Mouse (Mus musculus) ES-Bruce4 (cell line): ENCODE data around the gene B3gat3.

Experiments
- CTCF ChIP-seq: IDR thresholded peaks from one replicate; pipeline ENCODE4 v1.8.1; 2011; ENCODE audit warnings: low read depth, low read length
- EP300 ChIP-seq: IDR thresholded peaks from 2 replicates; pipeline ENCODE4 v1.6.1; 2011; ENCODE audit warnings: low read depth, low read length; ENCODE audit not compliant: insufficient read depth
- POLR2A ChIP-seq: IDR thresholded peaks from one replicate; pipeline ENCODE4 v1.8.1; 2011; ENCODE audit warnings: low read length; ENCODE audit not compliant: insufficient read depth

DNA sequence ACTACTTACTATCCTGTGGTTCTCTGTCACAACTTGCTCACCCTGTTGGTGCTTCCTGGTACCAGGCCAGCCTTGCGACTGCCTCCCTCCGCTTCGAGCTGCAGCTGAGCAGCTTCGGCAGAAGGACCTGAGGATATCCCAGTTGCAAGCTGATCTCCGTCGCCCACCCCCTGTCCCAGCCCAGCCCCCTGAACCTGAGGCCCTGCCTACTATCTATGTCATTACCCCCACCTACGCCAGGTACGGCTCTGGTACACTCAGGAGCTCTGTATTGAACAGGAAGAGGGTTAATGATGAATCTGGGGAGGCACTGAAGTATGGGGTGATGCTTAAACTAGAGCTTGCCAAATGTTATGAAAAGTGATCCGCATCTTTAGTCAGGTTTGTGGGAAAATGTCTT lies 1.6 kb downstream of the B3gat3 start:
- no peak for TF ChIP-seq CTCF
- no peak for TF ChIP-seq POLR2A
- TF ChIP-seq EP300 = no peak
